In genomic region chr17:28485446-28485948, GRCm38 (mm10) we compare ENCODE assay signal across 8 mouse cellular contexts. TPM values are rescaled to one million over a fixed set of nuclear protein-coding genes. Genes with fewer than 3 reads are reported as not detected.
DNase-seq lines count a peak whose midpoint lies in the region; ATAC-seq and TF ChIP-seq lines count a peak whose summit lies in the region.

No protein-coding gene starts in this region.

- TF ChIP-seq CTCF in left cerebral cortex, adult 2 months (IDR thresholded peaks at IDR 0.05) = peak; percentile 12
- no peak for TF ChIP-seq CTCF in cerebellum, adult 2 months (IDR thresholded peaks at IDR 0.05; ENCODE audit: borderline replicate concordance, insufficient read depth, low read depth, low read length)
- peak; percentile 30; the same call in 1 of the 2 replicates for TF ChIP-seq CTCF in midbrain, postnatal 0 days (IDR thresholded peaks at IDR 0.05)

- H3K27ac ChIP-seq in left cerebral cortex, adult 2 months = peak overlapping the region; percentile 69
- 0 out of 2 replicates have a peak overlapping the region, but pooled peaks have one; percentile 12 for H3K27ac ChIP-seq in cerebellum, adult 2 months (ENCODE audit: insufficient read depth, low read length)
- peak overlapping the region; percentile 83 for H3K27ac ChIP-seq in intestine, embryonic 16.5 days (ENCODE audit: low read length)
- H3K27ac ChIP-seq in liver, embryonic 13.5 days = peak overlapping the region; percentile 74
- peak overlapping the region; percentile 87 for H3K27ac ChIP-seq in midbrain, postnatal 0 days (ENCODE audit: low read depth, low read length)
- H3K27ac ChIP-seq in stomach, embryonic 16.5 days (ENCODE audit: low read length) = peak overlapping the region; percentile 73

- H3K9me3 ChIP-seq in intestine, embryonic 16.5 days (ENCODE audit: control insufficient read depth, low read length) = no peaks in the 10 kb centered on the region
- H3K9me3 ChIP-seq in liver, embryonic 13.5 days (replicated peaks) = no peaks in the 10 kb centered on the region
- no peaks in the 10 kb centered on the region for H3K9me3 ChIP-seq in midbrain, postnatal 0 days (ENCODE audit: low read length)
- no peaks in the 10 kb centered on the region for H3K9me3 ChIP-seq in stomach, embryonic 16.5 days (replicated peaks; ENCODE audit: control insufficient read depth, low read length)

- 1% methylated on average over 69 of the region's 77 CpGs for WGBS in cerebellum, adult 2 months
- WGBS in intestine, embryonic 16.5 days = under 1% methylated on average over 54 of the region's 77 CpGs
- under 1% methylated on average over 77 of the region's 77 CpGs for WGBS in liver, embryonic 13.5 days (ENCODE audit: insufficient replicate concordance)
- WGBS in midbrain, postnatal 0 days = under 1% methylated on average over 23 of the region's 77 CpGs
- under 1% methylated on average over 60 of the region's 77 CpGs for WGBS in stomach, embryonic 16.5 days

- no peaks in the 10 kb centered on the region for H3K36me3 ChIP-seq in intestine, embryonic 16.5 days (ENCODE audit: control insufficient read depth, insufficient read depth, low read length)
- no peaks in the 10 kb centered on the region for H3K36me3 ChIP-seq in liver, embryonic 13.5 days
- H3K36me3 ChIP-seq in midbrain, postnatal 0 days (ENCODE audit: insufficient read depth, low read length) = no peaks in the 10 kb centered on the region
- no peaks in the 10 kb centered on the region for H3K36me3 ChIP-seq in stomach, embryonic 16.5 days (ENCODE audit: control insufficient read depth, insufficient read depth, low read length)

- peak; percentile 39 to 42 for DNase-seq in left cerebral cortex, adult 2 months (ENCODE audit: extremely low spot score in 1 of 2, low spot score in 2 of 2)
- no peak for DNase-seq in left cerebral cortex, adult 11 months (ENCODE audit: low spot score)
- peak in 1 of 2 experiments; percentile 52 for DNase-seq in cerebellum, adult 2 months
- DNase-seq in gastrocnemius, postnatal 25 days = peak; percentile 62
- DNase-seq in liver, embryonic 13.5 days = peak; percentile 30
- DNase-seq in midbrain, postnatal 0 days (ENCODE audit: low spot score) = no peak

- H3K9ac ChIP-seq in intestine, embryonic 16.5 days (ENCODE audit: low read depth, low read length) = peak overlapping the region; percentile 80
- peak overlapping the region; percentile 87 for H3K9ac ChIP-seq in liver, embryonic 13.5 days
- peak overlapping the region; percentile 80 for H3K9ac ChIP-seq in midbrain, postnatal 0 days (replicated peaks; ENCODE audit: low read length, poor library complexity, severe bottlenecking)
- peak overlapping the region; percentile 87 for H3K9ac ChIP-seq in stomach, embryonic 16.5 days (ENCODE audit: low read length)

- ATAC-seq in intestine, embryonic 16.5 days = peak; percentile 63
- peak; percentile 11; the same call in 1 of the 2 replicates for ATAC-seq in liver, embryonic 13.5 days (ENCODE audit: low read depth)
- ATAC-seq in midbrain, postnatal 0 days (ENCODE audit: low FRiP score) = peak; percentile 66
- peak; percentile 51 for ATAC-seq in stomach, embryonic 16.5 days (ENCODE audit: insufficient read depth, low FRiP score)

- H3K27me3 ChIP-seq in cerebellum, adult 2 months (ENCODE audit: control insufficient read depth, insufficient read depth, low read length) = no peaks in the 10 kb centered on the region
- H3K27me3 ChIP-seq in intestine, embryonic 16.5 days (replicated peaks; ENCODE audit: control insufficient read depth, insufficient read depth, low read length) = no peaks in the 10 kb centered on the region
- 0 out of 2 replicates have a peak, but pooled peaks cover 5% of the 10 kb centered on the region for H3K27me3 ChIP-seq in liver, embryonic 13.5 days
- H3K27me3 ChIP-seq in midbrain, postnatal 0 days (ENCODE audit: insufficient read depth, low read length) = no peaks in the 10 kb centered on the region
- H3K27me3 ChIP-seq in stomach, embryonic 16.5 days (ENCODE audit: control insufficient read depth, insufficient read depth, low read length) = no peaks in the 10 kb centered on the region

- H3K4me2 ChIP-seq in intestine, embryonic 16.5 days (ENCODE audit: low read depth, low read length) = peak overlapping the region; percentile 74
- peak overlapping the region; percentile 95 for H3K4me2 ChIP-seq in liver, embryonic 13.5 days
- H3K4me2 ChIP-seq in midbrain, postnatal 0 days (ENCODE audit: low read depth, low read length, poor library complexity, severe bottlenecking) = peak overlapping the region; percentile 73
- H3K4me2 ChIP-seq in stomach, embryonic 16.5 days (ENCODE audit: low read depth, low read length) = peak overlapping the region; percentile 79

- peak overlapping the region; percentile 93 for H3K4me3 ChIP-seq in left cerebral cortex, adult 2 months
- peak overlapping the region; percentile 54 for H3K4me3 ChIP-seq in cerebellum, adult 2 months (replicated peaks; ENCODE audit: insufficient read depth, low read depth, low read length)
- peak overlapping the region; percentile 83 for H3K4me3 ChIP-seq in intestine, embryonic 16.5 days (ENCODE audit: low read length)
- peak overlapping the region; percentile 83 for H3K4me3 ChIP-seq in liver, embryonic 13.5 days (replicated peaks)
- H3K4me3 ChIP-seq in midbrain, postnatal 0 days (ENCODE audit: low read depth, low read length) = peak overlapping the region; percentile 91
- H3K4me3 ChIP-seq in stomach, embryonic 16.5 days (replicated peaks; ENCODE audit: low read length) = peak overlapping the region; percentile 80

- intact Hi-C loops in left cerebral cortex, adult 2 months (cut with DNase I) = loop anchor here (2.0 kb wide), 1 partner anchor 77 kb away; no protein-coding TSS in a partner anchor

- no peaks in the 10 kb centered on the region for H3K4me1 ChIP-seq in cerebellum, adult 2 months (ENCODE audit: control insufficient read depth, insufficient read depth, low read length)
- H3K4me1 ChIP-seq in intestine, embryonic 16.5 days (ENCODE audit: control insufficient read depth, insufficient read depth, low read length) = peaks cover 4% of the 10 kb centered on the region; the same call in 1 of the 2 replicates
- peaks cover 24% of the 10 kb centered on the region for H3K4me1 ChIP-seq in liver, embryonic 13.5 days (replicated peaks)
- H3K4me1 ChIP-seq in midbrain, postnatal 0 days (ENCODE audit: insufficient read depth, low read length) = no peaks in the 10 kb centered on the region
- H3K4me1 ChIP-seq in stomach, embryonic 16.5 days (ENCODE audit: control insufficient read depth, insufficient read depth, low read length) = no peaks in the 10 kb centered on the region

- TF ChIP-seq POLR2A in cerebellum, adult 2 months (IDR thresholded peaks at IDR 0.05; ENCODE audit: borderline replicate concordance, insufficient read depth, low read length) = no peak

RNA-seq across cellular contexts. Expression of gene Fkbp5, which starts 31.8 kb away (rescaled TPM):
- 10 to 100 TPM; 51.5 to 54.4 TPM for total RNA-seq in left cerebral cortex, adult 2 months (2021)
- polyA plus RNA-seq in cerebellum, adult 2 months (2012; rRNA removed) = 8.6 and 8.9 TPM in 2 replicates
- total RNA-seq in gastrocnemius, postnatal 25 days (2021) = 10 to 100 TPM; 61.0 to 63.6 TPM
- 22.0 and 27.3 TPM in 2 replicates for polyA plus RNA-seq in intestine, embryonic 16.5 days (2015; fragmentation: Nextera tagmentation; extraction: Ambion mirVana)
- 10.8 and 12.0 TPM in 2 replicates for polyA plus RNA-seq in liver, embryonic 13.5 days (2015; fragmentation: Nextera tagmentation; extraction: Ambion mirVana)
- 29.9 and 31.9 TPM in 2 replicates for total RNA-seq in midbrain, postnatal 0 days (2014; rRNA removed)
- 19.9 and 22.5 TPM in 2 replicates for polyA plus RNA-seq in midbrain, postnatal 0 days (2015; fragmentation: Nextera tagmentation; extraction: Ambion mirVana)
- 25.5 and 27.1 TPM in 2 replicates for polyA plus RNA-seq in stomach, embryonic 16.5 days (2015; fragmentation: Nextera tagmentation; extraction: Ambion mirVana)

RNA-seq across cellular contexts. Expression of gene Armc12, which starts 45.1 kb away (rescaled TPM):
- not detected for total RNA-seq in left cerebral cortex, adult 2 months (2021)
- polyA plus RNA-seq in cerebellum, adult 2 months (2012; rRNA removed) = not detected in 2 replicates
- not detected for total RNA-seq in gastrocnemius, postnatal 25 days (2021)
- polyA plus RNA-seq in intestine, embryonic 16.5 days (2015; fragmentation: Nextera tagmentation; extraction: Ambion mirVana) = not detected in 2 replicates
- polyA plus RNA-seq in liver, embryonic 13.5 days (2015; fragmentation: Nextera tagmentation; extraction: Ambion mirVana) = not detected in 2 replicates
- not detected in 2 replicates for total RNA-seq in midbrain, postnatal 0 days (2014; rRNA removed)
- polyA plus RNA-seq in midbrain, postnatal 0 days (2015; fragmentation: Nextera tagmentation; extraction: Ambion mirVana) = not detected in 2 replicates
- polyA plus RNA-seq in stomach, embryonic 16.5 days (2015; fragmentation: Nextera tagmentation; extraction: Ambion mirVana) = not detected in 2 replicates

Comparison
In these comparisons a context has a peak if more than half of its experiments do, and no peak if none do; other contexts are left out.
1. DNase-seq: peak in left cerebral cortex, adult 2 months (2 of 2), gastrocnemius, postnatal 25 days (single experiment) and liver, embryonic 13.5 days (single experiment); none in left cerebral cortex, adult 11 months (single experiment) and midbrain, postnatal 0 days (single experiment).
2. H3K27ac ChIP-seq: peak in every context shown above with its lines; median percentile 87 in midbrain, postnatal 0 days; 83 in intestine, embryonic 16.5 days; 74 in liver, embryonic 13.5 days; 73 in stomach, embryonic 16.5 days; 69 in left cerebral cortex, adult 2 months; 12 in cerebellum, adult 2 months.
3. ATAC-seq: peak in every context shown above with its lines; median percentile 66 in midbrain, postnatal 0 days; 63 in intestine, embryonic 16.5 days; 51 in stomach, embryonic 16.5 days; 11 in liver, embryonic 13.5 days.
4. Peak in every context shown above with its lines, with median percentiles within 50 percentile points of each other: H3K4me3 ChIP-seq, H3K4me2 ChIP-seq and H3K9ac ChIP-seq.